ENCODE assay signal across 9 mouse cellular contexts in the genomic region with DNA sequence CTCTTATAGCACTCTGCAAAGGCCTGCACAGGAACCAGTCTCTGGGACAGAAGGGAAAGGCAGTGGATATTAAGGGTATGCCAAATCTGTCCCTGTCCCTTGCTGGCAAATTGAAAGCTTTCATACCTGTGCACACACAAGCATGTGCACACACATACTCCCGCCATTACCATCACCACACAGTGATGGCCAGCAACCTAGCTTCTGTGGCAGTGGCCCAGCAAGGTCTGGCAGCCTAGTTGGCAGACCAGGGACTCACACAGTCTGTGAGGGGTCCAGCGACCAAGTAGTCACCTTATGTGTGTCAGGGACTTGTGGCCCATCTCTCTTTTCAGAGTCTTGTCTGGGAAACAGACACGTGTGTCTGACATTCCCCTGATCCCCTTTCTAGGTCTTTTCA. TPM values are rescaled to one million over a fixed set of nuclear protein-coding genes. Genes with fewer than 3 reads are reported as not detected.
DNase-seq lines count a peak whose midpoint lies in the region; ATAC-seq and TF ChIP-seq lines count a peak whose summit lies in the region.
"Had no signal": no experiment of that assay in that cellular context is flagged by ENCODE, and none has a peak within 500 bp of the region (broad histone marks: within the 10 kb centered on the region; RNA-seq: fewer than 3 reads in every experiment).

No protein-coding gene starts in this region.

- H3K27ac ChIP-seq in kidney, postnatal 0 days = 0 out of 2 replicates have a peak overlapping the region, but pooled peaks have one; percentile 42
- H3K27ac ChIP-seq in kidney, embryonic 16.5 days (ENCODE audit: low read length) = no peak overlapping the region
- peak overlapping the region; percentile 82 for H3K27ac ChIP-seq in embryonic facial prominence, embryonic 15.5 days (replicated peaks)
- H3K27ac ChIP-seq in intestine, embryonic 15.5 days = peak overlapping the region; percentile 75
- H3K27ac ChIP-seq in midbrain, embryonic 16.5 days (ENCODE audit: low read length) = peak overlapping the region; percentile 65; the same call in 1 of the 2 replicates

- no peak for TF ChIP-seq CTCF in kidney, postnatal 0 days (IDR thresholded peaks at IDR 0.05; ENCODE audit: low read depth)

- peak overlapping the region; percentile 70; the same call in 1 of the 2 replicates for H3K4me2 ChIP-seq in kidney, postnatal 0 days (ENCODE audit: low read length)
- H3K4me2 ChIP-seq in kidney, embryonic 16.5 days (replicated peaks; ENCODE audit: low read depth, low read length) = no peak overlapping the region
- peak overlapping the region; percentile 80 for H3K4me2 ChIP-seq in embryonic facial prominence, embryonic 15.5 days (replicated peaks)
- H3K4me2 ChIP-seq in intestine, embryonic 15.5 days (replicated peaks) = peak overlapping the region; percentile 68
- H3K4me2 ChIP-seq in midbrain, embryonic 16.5 days (ENCODE audit: low read length) = no peak overlapping the region

- DNase-seq in kidney, postnatal 0 days (ENCODE audit: low spot score) = no peak
- no peak for DNase-seq in right cerebral cortex, postnatal 10 days (ENCODE audit: low spot score in 2 of 2)
- DNase-seq: cerebellum, postnatal 36 days had no signal

- WGBS in kidney, postnatal 0 days = 51% methylated on average over 3 of the region's 3 CpGs
- 41% methylated on average over 3 of the region's 3 CpGs for WGBS in kidney, embryonic 16.5 days
- 64% methylated on average over 3 of the region's 3 CpGs for WGBS in embryonic facial prominence, embryonic 15.5 days
- 59% methylated on average over 3 of the region's 3 CpGs for WGBS in intestine, embryonic 15.5 days
- 65% methylated on average over 3 of the region's 3 CpGs for WGBS in midbrain, embryonic 16.5 days

- peaks cover 57% of the 10 kb centered on the region for H3K4me1 ChIP-seq in kidney, postnatal 0 days (replicated peaks; ENCODE audit: insufficient read depth, low read length)
- peaks cover 65% of the 10 kb centered on the region for H3K4me1 ChIP-seq in kidney, embryonic 16.5 days (ENCODE audit: insufficient read depth, low read length)
- H3K4me1 ChIP-seq in embryonic facial prominence, embryonic 15.5 days = peaks cover 83% of the 10 kb centered on the region
- peaks cover 63% of the 10 kb centered on the region for H3K4me1 ChIP-seq in intestine, embryonic 15.5 days (replicated peaks)
- H3K4me1 ChIP-seq in midbrain, embryonic 16.5 days (ENCODE audit: control insufficient read depth, insufficient read depth, low read length) = peaks cover 40% of the 10 kb centered on the region

- no peak overlapping the region for H3K9ac ChIP-seq in kidney, postnatal 0 days (ENCODE audit: low read depth, low read length)
- H3K9ac ChIP-seq in kidney, embryonic 16.5 days (replicated peaks; ENCODE audit: low read length) = no peak overlapping the region
- no peak overlapping the region for H3K9ac ChIP-seq in embryonic facial prominence, embryonic 15.5 days
- peak overlapping the region; percentile 13; the same call in 1 of the 2 replicates for H3K9ac ChIP-seq in intestine, embryonic 15.5 days
- H3K9ac ChIP-seq in midbrain, embryonic 16.5 days (ENCODE audit: low read depth, low read length) = no peak overlapping the region

- H3K9me3 ChIP-seq in kidney, postnatal 0 days (replicated peaks; ENCODE audit: low read length) = no peaks in the 10 kb centered on the region
- H3K9me3 ChIP-seq in kidney, embryonic 16.5 days (ENCODE audit: low read length) = no peaks in the 10 kb centered on the region
- H3K9me3 ChIP-seq in embryonic facial prominence, embryonic 15.5 days (replicated peaks) = no peaks in the 10 kb centered on the region
- no peaks in the 10 kb centered on the region for H3K9me3 ChIP-seq in intestine, embryonic 15.5 days
- no peaks in the 10 kb centered on the region for H3K9me3 ChIP-seq in midbrain, embryonic 16.5 days (replicated peaks; ENCODE audit: control insufficient read depth, low read length, poor library complexity, severe bottlenecking)

- H3K27me3 ChIP-seq in kidney, postnatal 0 days (ENCODE audit: insufficient read depth, low read length) = no peaks in the 10 kb centered on the region
- no peaks in the 10 kb centered on the region for H3K27me3 ChIP-seq in kidney, embryonic 16.5 days (ENCODE audit: insufficient read depth, low read length)
- H3K27me3 ChIP-seq in embryonic facial prominence, embryonic 15.5 days = no peaks in the 10 kb centered on the region
- H3K27me3 ChIP-seq in intestine, embryonic 15.5 days (replicated peaks) = no peaks in the 10 kb centered on the region
- H3K27me3 ChIP-seq in midbrain, embryonic 16.5 days (ENCODE audit: control insufficient read depth, insufficient read depth, low read depth, low read length) = no peaks in the 10 kb centered on the region

- H3K4me3 ChIP-seq in kidney, postnatal 0 days (replicated peaks; ENCODE audit: low read depth, low read length) = no peak overlapping the region
- no peak overlapping the region for H3K4me3 ChIP-seq in kidney, embryonic 16.5 days (ENCODE audit: low read length)
- H3K4me3 ChIP-seq in embryonic facial prominence, embryonic 15.5 days (replicated peaks) = no peak overlapping the region
- no peak overlapping the region for H3K4me3 ChIP-seq in intestine, embryonic 15.5 days (replicated peaks)
- no peak overlapping the region for H3K4me3 ChIP-seq in midbrain, embryonic 16.5 days (ENCODE audit: low read depth, low read length)

- no peak for ATAC-seq in kidney, postnatal 0 days (replicated peaks; ENCODE audit: low FRiP score, low read depth)
- no peak for ATAC-seq in kidney, embryonic 16.5 days (ENCODE audit: low FRiP score, low TSS enrichment)
- no peak for ATAC-seq in embryonic facial prominence, embryonic 15.5 days (ENCODE audit: insufficient number of reproducible peaks, low FRiP score, low TSS enrichment, low read depth)
- no peak for ATAC-seq in intestine, embryonic 15.5 days
- ATAC-seq in midbrain, embryonic 16.5 days = no peak
- ATAC-seq in inflammation-experienced regulatory T-cells, adult 6 months = no peak
- ATAC-seq in megakaryocyte progenitor cell, adult 5-6 weeks (replicated peaks; ENCODE audit: poor library complexity) = no peak

- H3K36me3 ChIP-seq in kidney, postnatal 0 days (ENCODE audit: insufficient read depth, low read length) = 0 out of 2 replicates have a peak, but pooled peaks cover 3% of the 10 kb centered on the region
- no peaks in the 10 kb centered on the region; the same call in 1 of the 2 replicates for H3K36me3 ChIP-seq in kidney, embryonic 16.5 days (ENCODE audit: insufficient read depth, low read length)
- H3K36me3 ChIP-seq in embryonic facial prominence, embryonic 15.5 days = peaks cover 12% of the 10 kb centered on the region
- peaks cover 9% of the 10 kb centered on the region for H3K36me3 ChIP-seq in intestine, embryonic 15.5 days
- no peaks in the 10 kb centered on the region for H3K36me3 ChIP-seq in midbrain, embryonic 16.5 days (ENCODE audit: control insufficient read depth, insufficient read depth, low read length)

RNA-seq across cellular contexts. Expression of gene Srebf1, which starts 11.2 kb away (rescaled TPM):
- 44.4 and 50.6 TPM in 2 replicates for polyA plus RNA-seq in kidney, postnatal 0 days (2015; fragmentation: Nextera tagmentation; extraction: Ambion mirVana)
- 51.3 and 62.2 TPM in 2 replicates for polyA plus RNA-seq in kidney, embryonic 16.5 days (2015; fragmentation: Nextera tagmentation; extraction: Ambion mirVana)
- polyA plus RNA-seq in embryonic facial prominence, embryonic 15.5 days (2015; fragmentation: Nextera tagmentation; extraction: Ambion mirVana) = 76.7 and 78.1 TPM in 2 replicates
- 89.5 and 108 TPM in 2 replicates for polyA plus RNA-seq in intestine, embryonic 15.5 days (2015; fragmentation: Nextera tagmentation; extraction: Ambion mirVana)
- polyA plus RNA-seq in midbrain, embryonic 16.5 days (2015; fragmentation: Nextera tagmentation; extraction: Ambion mirVana) = 31.9 and 34.1 TPM in 2 replicates
- polyA plus RNA-seq in inflammation-experienced regulatory T-cells, adult 6 months (2017; shearing (Covaris generic)) = 10 to 100 TPM; 21.7 to 26.7 (median 24.3) TPM
- total RNA-seq in megakaryocyte progenitor cell, adult 5-6 weeks (2015) = 20.9 and 23.3 TPM in 2 replicates
- total RNA-seq in megakaryocyte progenitor cell, adult 5-6 weeks (2017) = 20.6 and 29.3 TPM in 2 replicates

Comparison
In these comparisons a context has a peak if more than half of its experiments do, and no peak if none do; other contexts are left out.
1. H3K4me2 ChIP-seq: peak in kidney, postnatal 0 days (single experiment), embryonic facial prominence, embryonic 15.5 days (single experiment) and intestine, embryonic 15.5 days (single experiment); none in kidney, embryonic 16.5 days (single experiment) and midbrain, embryonic 16.5 days (single experiment).